Mouse (Mus musculus) erythroid progenitor cell, adult 5-6 weeks (primary cell): ENCODE data around the gene Morc3. TPM values are rescaled to one million over a fixed set of nuclear protein-coding genes. Genes with fewer than 3 reads are reported as not detected.
A peak's percentile ranks its signal among the peaks of the same experiment; 100 is the strongest.
"Not testable (repeated sequence)": the region's sequence is repeated elsewhere in the genome, so short reads cannot be mapped to it uniquely, and the experiment has no call there.

Source experiments
- ATAC-seq: replicated peaks from 2 replicates; pipeline ENCODE4 v1.8.0; 2016; ENCODE audit warnings: moderate number of reproducible peaks, mild to moderate bottlenecking, moderate TSS enrichment, inconsistent platforms; ENCODE audit not compliant: poor library complexity, low FRiP score, severe bottlenecking
- total RNA-seq, 2 experiments: library from RNA; stranded (forward) in 1 of 2; stranded (reverse) in 1 of 2; fragments of 150-400 nt in 1 of 2; fragments of 186-747, 209-891 nt in 1 of 2; gene quantifications; 2 replicates each; pipeline versions ENCODE4 v1.2.3 to v1.2.4; 2015 to 2017; ENCODE audit warnings: low replicate concordance in 2 of 2

Morc3 gene
- total RNA-seq, 2 experiments from 2014 or later: 133 to 212 TPM

DNA sequence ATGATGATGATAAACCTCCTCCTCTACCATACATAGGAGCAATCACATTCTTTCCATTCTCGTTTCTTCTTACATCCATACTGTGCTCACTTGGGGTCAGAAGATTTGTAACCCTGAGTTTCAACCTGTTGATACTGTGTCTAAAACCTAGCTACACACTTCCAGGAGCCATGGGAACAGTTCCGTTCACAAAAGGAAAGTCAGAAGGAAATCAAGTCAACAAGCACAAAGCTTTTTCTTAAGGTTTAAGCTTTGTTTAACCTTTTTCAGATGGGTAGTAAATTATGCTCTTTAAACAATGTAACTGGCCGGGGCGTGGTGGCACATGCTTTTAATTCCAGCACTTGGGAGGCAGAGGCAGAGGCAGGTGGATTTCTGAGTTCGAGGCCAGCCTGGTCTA, 14.6 kb upstream of the Morc3 start:
- ATAC-seq: no peak

DNA sequence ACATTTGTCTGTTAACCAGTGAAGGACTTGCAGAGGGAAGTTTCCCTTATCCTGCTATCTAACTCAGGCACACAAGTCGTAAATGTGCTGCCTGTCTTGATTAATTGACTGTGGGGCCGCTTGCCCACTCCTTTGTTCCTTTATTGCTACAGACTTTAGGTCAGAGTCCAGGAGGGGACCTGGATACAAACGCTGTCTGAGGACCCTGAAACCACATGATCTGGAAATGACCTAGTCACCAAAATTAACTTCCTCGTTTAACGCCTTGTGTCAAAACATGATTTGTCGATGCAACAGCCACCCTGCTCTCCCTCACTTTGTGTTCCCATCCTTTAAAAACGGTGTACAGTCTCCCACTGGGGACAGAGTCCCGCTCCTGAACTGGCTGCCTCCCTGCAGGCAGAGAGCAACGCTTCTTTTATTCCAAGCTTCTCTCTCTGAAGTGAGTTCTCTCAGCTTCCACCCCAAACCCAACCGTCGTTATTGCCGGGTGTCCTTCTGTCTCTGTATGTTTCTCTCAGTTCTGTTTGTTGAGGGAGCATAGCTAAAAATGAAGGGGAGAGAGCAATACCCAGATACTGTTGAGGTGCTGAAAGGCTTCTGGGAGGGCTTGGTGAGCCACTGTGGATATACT, 13.1 kb upstream of the Morc3 start:
- ATAC-seq: peak; percentile 55

DNA sequence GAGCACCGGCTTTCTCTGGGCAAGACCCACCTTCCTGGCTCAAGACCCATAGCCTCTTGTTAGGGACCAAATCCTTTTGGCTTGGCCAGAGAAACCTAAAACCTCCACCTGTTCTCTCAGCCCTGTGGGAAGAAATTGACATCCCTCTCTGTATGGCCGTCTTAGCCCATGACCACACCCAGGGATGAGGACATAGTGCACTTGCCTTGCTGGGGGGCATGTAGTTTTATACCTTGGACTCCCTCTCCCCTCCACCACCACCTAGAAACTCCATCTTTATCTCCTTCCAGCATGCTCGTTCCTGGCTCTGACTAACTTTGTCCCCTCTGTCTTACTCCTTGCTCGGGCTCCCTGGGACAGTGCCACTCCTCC, 12.6 kb upstream of the Morc3 start:
- peak; percentile 20 for ATAC-seq

DNA sequence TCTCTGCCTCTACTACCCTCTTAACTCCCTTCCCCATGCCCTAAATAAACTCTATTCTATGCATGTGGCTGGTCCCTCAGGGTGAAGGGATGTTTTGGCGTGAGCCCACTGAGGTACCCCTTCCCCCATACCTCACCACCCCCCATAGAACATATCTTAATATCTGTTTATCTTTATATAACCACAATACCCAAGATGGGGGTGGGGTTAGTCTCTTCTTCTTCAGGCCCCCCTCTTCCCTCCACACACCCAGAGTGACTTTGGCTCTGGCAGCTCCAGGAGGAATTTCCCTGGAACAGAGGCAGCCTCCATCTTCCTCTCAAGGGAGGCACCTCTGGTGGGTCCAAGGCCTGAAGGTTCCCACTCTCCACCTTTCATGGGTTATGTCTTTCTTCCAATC, 11.9 kb upstream of the Morc3 start:
- ATAC-seq: no peak

DNA sequence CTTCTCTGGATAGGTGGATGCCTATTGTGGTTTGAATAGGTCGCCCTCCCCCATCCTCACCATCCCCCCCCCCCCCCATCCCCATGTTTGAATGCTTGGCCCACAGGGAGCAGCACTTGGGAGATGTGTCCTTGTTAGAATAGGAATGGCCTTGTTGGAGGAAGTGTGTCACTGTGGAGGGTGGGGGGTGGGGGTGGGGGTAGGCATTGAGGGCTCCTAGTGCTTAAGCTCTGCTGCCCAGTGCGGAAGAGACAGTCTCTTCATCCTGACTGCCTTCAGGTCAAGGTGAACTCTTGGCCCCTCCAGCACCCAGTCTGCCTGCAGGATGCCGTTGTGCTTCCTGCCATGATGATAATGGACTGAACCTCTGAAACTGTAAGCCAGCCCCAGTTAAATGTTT, 10.2 kb upstream of the Morc3 start:
- ATAC-seq: no peak

DNA sequence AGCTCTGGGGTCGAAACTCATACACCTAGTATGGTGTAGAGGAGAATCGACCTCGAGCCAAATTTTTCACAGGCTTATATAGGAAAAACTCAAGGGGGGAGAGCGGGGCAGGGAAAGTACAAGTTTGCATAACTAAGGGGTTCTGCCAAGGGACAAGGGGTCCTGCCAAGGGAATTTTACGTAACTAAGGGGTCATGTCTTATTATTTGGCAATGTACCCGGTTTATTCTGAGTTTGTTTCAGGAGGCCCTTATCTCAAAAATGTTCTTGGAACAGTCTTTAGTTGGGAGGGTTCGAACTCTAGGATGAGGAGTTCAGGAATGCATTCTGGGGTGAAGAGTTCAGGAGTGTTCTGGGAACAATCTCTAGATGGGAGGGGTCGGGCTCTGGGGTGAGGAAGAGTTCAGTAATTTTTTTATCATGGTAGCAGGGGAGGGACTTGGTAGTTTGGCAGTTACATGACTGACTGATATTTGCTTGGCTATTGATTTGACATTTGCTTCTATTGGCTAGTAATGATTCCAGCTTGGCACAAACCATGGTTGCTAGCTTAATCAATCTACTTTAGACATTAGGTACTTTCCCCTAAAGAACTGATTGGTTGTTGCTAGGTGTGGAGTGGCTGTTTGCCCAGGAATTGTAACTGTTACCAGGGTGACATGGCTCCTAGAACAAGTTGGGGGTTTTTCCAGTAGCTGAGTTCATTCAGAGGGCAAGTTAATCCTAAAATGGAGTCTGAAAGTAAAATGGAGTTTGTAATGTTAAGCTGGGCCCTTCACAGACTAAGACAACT, 9.3 kb upstream of the Morc3 start:
- ATAC-seq: not testable (repeated sequence)

DNA sequence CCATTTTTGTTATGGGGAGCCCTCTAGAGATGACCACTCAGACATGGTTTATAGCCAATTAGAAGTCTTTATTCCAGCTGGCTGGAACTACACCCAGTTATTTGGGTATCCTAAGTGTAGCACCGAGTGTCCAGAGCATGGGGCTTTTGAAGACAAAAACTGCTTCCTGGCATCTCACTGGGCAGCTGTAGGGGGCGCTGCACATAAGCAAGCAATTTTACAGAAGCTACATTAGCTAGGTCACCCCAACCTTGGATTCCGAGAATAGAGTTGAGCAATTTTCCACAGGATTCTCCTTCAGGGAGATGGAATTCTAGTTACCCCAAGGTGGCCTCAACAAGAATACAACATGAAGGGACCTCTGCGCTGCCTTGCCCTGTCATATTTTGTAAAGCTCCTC, 7.1 kb upstream of the Morc3 start:
- ATAC-seq: no peak

DNA sequence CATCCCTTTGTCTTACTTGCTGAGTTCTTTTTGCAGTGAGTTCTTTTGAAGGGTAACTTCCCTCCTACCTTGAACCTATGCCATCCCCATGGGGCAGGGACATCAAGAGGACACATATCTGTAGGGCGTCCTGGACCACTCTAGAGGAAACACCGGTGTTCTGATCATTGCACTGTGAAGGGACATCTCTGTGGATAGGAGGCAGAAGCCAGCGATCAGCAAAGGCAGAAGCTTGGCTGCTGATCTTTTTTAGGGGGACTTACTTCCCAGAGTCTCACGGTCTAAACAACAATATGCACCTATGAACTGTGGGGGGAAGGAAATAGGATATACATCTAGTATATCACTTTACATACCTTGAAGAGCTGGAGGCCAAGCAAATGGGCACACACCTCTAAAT, 6.5 kb upstream of the Morc3 start:
- no peak for ATAC-seq

DNA sequence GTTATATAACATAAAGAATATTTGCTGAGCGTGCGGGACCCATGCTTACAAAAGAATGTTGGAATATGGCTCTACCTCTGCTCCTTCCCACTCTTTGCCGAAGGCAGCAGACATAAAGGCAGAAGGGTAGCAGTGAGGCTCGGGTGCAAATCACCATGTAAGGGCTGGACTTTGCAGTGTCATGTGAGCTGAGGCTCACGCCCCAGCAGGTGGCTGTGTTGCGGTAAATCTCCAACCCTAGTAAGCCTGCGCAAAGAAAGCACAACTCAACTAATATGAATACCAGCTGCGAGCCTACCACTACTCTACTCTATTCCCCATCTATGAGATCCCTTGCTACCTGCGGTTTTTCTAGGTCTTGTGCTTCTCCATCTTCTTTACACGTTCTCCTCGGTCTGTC, 5.9 kb upstream of the Morc3 start:
- no peak for ATAC-seq

DNA sequence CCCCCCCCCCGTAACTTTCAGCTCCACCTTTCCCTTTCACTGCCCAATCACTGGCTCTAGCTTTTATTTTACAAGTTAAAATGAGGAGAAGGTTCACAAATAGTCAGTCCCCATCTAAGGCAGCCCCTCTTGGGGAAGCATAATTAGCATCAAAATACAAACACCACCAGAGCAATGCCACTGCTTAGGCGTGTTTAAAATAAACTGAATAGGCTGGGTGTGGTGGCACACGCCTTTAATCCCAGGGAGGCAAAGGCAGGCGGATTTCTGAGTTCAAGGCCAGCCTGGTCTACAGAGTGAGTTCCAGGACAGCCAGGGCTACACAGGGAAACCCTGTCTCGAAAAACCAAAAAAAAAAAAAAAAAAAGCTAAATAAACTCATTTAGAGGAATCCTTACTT, 5.4 kb upstream of the Morc3 start:
- not testable (repeated sequence) for ATAC-seq

DNA sequence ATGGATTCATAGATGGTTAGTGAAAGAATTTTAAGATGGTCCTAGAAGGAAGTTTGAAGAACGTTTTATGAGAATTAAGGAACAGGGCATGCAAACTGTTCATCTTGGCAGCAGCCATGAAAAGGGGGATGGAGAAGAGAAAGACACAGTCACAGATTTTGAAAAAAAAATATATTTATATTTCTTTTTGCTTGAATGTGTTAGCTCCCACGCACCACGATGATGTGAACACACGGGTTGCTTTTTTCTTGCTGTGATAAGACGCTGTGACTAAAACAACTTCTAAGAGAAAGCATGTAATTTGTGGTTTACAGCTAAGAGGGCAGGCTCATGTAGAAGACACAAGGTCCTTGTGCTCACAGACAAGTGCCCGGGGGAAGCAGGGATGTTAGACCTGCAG, 5.0 kb upstream of the Morc3 start:
- no peak for ATAC-seq

DNA sequence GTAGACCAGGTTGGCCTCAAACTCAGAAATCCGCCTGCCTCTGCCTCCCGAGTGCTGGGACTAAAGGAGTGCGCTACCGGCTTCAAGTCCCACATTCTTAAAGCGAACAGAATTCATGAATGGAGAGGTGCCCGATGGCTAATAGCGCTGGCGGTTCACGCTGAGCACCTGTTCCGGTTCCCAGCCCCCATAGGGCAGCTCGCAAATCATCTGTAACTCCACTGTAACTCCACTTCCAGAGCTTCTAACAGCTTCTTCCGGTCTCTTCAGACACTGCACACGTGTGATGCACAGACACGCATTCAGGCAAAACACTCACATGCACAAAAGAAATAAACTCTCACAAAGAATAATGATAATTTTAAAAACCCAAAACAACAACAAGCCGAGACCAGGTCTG, 2.4 kb upstream of the Morc3 start:
- no peak for ATAC-seq

DNA sequence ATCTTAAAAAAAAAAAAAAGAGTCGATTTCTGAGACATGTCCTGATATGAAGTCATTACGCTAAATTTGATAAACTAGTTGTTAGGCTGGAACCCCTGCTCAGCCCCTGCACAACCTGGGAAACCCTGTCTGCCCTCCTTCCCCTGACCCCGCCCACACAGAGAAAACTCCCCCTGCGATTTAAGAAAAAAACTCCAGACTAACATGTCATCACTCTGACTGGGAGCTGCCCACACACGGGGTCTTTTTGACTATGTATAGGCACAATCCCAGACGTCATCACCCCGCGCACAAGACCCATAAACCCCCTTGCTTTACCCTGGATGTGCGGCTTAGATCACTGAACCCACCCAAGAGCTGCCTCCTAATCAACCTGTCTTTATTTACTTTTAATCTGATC, 1.9 kb upstream of the Morc3 start:
- ATAC-seq: no peak

DNA sequence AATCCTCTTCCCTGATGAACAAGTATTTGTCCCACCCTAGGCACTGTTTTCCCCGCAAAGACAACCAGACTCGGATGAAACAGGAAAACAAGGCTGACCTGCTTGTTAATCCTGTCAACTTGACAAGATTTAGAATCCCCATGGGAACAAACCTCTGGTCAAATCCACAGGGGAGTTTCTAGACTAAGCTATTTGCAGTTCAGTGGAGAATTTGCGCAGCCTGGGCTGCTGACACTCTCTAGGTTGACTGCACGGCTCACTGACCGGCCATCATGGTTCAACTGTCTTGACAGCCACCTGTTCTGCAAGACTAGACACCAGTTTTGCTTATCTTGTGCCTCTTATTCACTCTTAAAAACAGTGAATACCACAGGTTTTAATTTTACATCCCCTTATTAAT, 1.0 kb upstream of the Morc3 start:
- no peak for ATAC-seq

DNA sequence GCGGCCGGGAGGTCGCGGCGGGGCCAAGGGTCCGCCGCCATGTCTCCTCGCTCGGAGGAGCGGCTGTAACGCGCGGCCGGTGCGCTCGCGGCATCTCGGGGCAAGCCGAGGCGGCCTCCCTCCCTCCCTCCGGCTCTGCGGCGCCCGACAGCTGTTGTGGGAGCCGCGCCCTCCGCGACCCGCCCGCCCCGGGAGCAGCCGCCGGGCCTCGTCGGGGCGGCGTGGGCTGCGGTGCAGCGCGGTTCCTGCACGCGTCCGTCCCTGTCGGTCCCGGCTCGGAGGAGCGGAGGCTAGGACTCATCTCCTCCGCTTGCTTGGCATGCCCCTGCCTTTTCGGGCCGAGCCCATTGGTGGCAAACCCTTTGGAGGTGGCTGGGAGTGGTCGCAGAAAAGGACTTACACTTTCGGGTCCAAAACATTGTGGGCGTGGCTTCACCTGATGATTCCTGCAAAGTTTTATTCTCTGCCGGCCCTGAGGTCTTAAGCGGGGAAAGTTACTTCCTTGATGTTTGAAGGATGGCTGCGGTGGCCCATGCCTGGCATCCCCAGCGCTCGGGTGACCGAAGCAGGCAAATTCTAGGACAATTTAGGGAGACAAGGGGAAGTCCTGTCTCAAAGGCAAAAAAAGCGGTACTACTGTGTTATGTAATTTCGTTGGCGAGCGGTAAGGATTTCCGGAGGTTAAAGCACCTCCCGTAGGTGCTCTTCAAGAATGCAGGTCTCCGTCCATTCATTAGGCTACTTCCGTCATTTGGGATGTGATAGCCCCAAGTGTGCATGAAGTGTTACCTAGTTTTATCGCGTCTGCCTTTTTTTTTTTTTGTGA, 743 bp downstream of the Morc3 start:
- ATAC-seq: peak; percentile 61

DNA sequence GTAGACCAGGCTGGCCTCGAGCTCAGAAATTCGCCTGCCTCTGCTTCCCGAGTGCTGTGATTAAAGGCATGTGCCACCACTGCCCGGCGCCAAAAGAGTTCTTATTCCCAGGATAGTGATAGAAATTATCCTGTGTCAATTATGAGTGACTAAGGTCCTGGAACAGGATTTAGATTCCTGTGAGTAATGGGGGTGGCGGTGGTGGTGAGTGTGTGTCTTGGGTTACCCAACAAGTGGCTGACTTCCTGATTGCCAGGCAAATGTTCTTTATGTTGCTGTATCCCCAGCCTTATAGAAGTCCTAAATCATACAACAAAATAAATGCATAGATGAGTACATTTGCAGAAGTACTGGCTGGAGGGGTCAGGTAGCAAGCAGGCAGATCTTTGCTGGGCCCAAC, 1.6 kb downstream of the Morc3 start:
- no peak for ATAC-seq

DNA sequence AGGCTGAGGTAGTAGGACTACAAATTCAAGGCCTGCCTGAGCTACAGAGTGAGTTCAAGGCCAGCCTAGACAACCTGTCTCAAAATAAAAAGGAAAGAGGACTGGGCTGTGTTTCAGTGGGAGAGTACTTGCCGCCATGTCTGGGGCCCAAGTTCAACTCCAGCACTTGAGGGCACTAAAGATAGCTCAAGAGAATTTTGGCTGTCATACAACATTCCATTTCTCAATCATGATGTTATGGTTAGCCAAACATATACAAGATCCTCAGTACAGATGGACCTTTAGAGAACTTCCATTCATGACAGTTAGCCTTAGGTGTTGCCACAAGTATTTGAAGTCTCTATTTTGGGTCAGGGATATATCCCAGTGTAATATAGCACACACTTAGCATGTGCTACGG, 2.2 kb downstream of the Morc3 start:
- no peak for ATAC-seq

DNA sequence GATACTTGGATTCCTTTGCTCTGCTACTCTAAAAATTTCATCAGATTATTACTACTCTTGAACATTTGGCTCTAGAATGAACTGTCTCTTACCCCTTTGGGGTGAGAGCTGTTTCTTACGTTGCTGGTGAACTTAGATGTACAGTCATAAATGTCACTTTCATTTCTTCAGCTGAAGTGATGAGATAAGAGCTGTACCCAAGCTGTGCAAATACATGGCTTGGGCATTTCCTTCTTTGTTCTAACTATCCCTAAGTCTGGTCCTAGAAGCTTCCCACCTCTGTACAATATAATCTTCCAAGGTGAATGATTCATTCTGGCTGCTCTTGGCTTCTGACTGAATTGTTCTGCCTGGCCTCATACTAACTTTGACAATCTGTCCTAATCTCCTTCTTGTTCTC, 7.1 kb downstream of the Morc3 start:
- no peak for ATAC-seq

DNA sequence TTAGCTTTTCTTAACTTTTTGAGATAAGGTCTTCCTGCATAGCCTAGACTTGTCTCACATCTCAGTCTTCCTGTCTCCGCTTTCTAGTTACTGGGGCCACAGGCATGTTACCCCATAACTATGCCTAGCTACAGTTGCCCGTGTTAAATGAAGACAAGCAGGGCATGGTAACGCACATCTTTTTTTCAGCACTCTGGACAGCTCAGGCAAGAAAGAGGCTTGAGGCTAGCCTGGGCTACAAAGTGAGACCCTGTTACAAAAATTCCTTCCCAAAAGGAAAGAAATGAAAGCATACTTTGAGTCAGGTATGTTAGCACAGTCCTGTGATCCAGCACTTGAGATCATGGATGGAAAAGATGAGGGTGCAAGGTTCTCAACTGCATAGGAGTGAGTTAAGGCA, 18.6 kb downstream of the Morc3 start:
- no peak for ATAC-seq

DNA sequence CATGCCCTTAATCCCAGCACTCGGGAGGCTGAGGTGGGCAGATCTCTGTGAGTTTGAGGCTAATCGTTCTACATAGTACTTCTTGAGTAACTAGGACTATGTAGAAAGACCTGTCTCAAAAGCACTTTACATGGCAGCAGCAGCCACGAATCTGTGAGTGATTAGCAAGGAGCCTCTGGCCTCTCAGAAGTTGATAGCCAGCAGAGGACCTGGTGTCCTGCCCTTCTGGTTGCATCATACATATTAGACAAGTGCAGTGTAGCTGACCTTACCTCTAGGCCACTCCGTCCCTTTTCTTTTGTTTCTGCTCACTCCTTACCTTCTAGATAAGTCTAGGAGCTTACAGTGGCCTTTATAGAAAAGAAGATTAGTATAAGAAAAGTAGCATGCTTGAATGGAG, 28.0 kb downstream of the Morc3 start:
- ATAC-seq: no peak

DNA sequence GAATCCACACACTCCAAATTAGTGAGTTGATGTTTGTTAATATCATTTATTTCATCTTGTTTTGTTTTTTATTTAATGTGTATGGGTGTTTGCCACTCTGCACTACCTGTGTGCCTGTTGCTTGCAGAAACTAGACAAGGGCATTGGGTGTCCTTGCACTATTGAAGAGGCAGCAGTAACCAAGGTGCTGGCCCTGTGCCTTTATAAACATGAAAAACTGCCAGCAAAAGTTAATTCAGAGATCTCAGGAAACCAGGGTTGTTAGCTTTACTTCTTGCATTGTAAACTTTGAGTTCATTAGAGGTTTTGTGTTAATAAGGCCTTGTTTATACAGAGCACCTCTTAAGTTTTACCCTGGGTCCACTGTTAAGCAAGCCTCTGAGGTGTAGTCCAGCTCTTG, 28.8 kb downstream of the Morc3 start:
- no peak for ATAC-seq
